Mouse (Mus musculus): Measurements from ENCODE around the gene Lrrk1.

GRCm38 (mm10) chr7:66227814-66228609 is 160.1 kb downstream of the Lrrk1 start:
- TF ChIP-seq CTCF (IDR thresholded peaks at IDR 0.05; ENCODE audit: insufficient read depth, low read length) (no peak), POLR2A (IDR thresholded peaks at IDR 0.05; ENCODE audit: borderline replicate concordance, extremely low read depth, low read depth, low read length) (no peak)
